ENCODE assay signal across 28 mouse cellular contexts in genomic region chr1:180178340-180178739, GRCm38 (mm10). TPM values are rescaled to one million over a fixed set of nuclear protein-coding genes. Genes with fewer than 3 reads are reported as not detected.
A peak's percentile ranks its signal among the peaks of the same experiment; 100 is the strongest.
DNase-seq lines count a peak whose midpoint lies in the region; ATAC-seq and TF ChIP-seq lines count a peak whose summit lies in the region.
"Had no signal": no experiment of that assay in that cellular context is flagged by ENCODE, and none has a peak within 500 bp of the region (broad histone marks: within the 10 kb centered on the region; RNA-seq: fewer than 3 reads in every experiment).

No protein-coding gene starts in this region.

- no peak for TF ChIP-seq RAD21 in CH12.LX (IDR thresholded peaks at IDR 0.05; ENCODE audit: low read depth, low read length)

- no peak overlapping the region for H3K9ac ChIP-seq in kidney, embryonic 16.5 days (replicated peaks; ENCODE audit: low read length)
- no peak overlapping the region for H3K9ac ChIP-seq in CH12.LX (ENCODE audit: insufficient read depth, low read depth)
- H3K9ac ChIP-seq: embryonic facial prominence, embryonic 12.5 days; forebrain, embryonic 15.5 days; limb, embryonic 12.5 days; liver, embryonic 13.5 days; lung, embryonic 14.5 days; midbrain, embryonic 15.5 days; neural tube, embryonic 15.5 days had no signal

- no peak overlapping the region for H3K27ac ChIP-seq in kidney, embryonic 16.5 days (ENCODE audit: low read length)
- peak overlapping the region; percentile 1; the same call in 1 of the 2 replicates for H3K27ac ChIP-seq in CH12.LX (ENCODE audit: insufficient read depth, low read depth)
- H3K27ac ChIP-seq: embryonic facial prominence, embryonic 12.5 days; forebrain, embryonic 15.5 days; layer of hippocampus, adult 2 months; left cerebral cortex, adult 2 months; limb, embryonic 12.5 days; liver, embryonic 13.5 days; midbrain, embryonic 10.5 days; midbrain, embryonic 15.5 days; neural tube, embryonic 15.5 days had no signal

- in situ Hi-C loops in CH12.LX (cut with MboI; ENCODE audit: low pct_ligation_motif_present, low pct_unique_long_range_greater_than_20kb, low sequenced_read_pairs): loop anchor here (5.0 kb wide), 1 partner anchor 39 kb away; no protein-coding TSS in a partner anchor

- 91% methylated on average over 9 of the region's 9 CpGs for WGBS in kidney, embryonic 16.5 days

- DNase-seq in adrenal gland, postnatal 10 days: peak; percentile 12
- no peak for DNase-seq in adrenal gland, postnatal 36 days
- peak; percentile 6 for DNase-seq in gastrocnemius, postnatal 10 days
- DNase-seq in gastrocnemius, postnatal 36 days: no peak
- peak; percentile 51 for DNase-seq in kidney, postnatal 10 days
- DNase-seq in CH12.LX (ENCODE audit: extremely low read depth): no peak
- DNase-seq in spleen, postnatal 10 days (ENCODE audit: low spot score in 2 of 2): no peak
- DNase-seq: cerebellum, adult 11 months; embryo, embryonic 11 days; kidney, adult 8-10 months; liver, embryonic 13.5 days; lung, embryonic 14.5 days; retina, postnatal 1 day; right cerebral cortex, postnatal 25 days; spleen, adult 18-20 months; thymus, adult 2 months; thymus, postnatal 36 days had no signal

- H3K9me3 ChIP-seq in kidney, embryonic 16.5 days (ENCODE audit: low read length): no peaks in the 10 kb centered on the region
- H3K9me3 ChIP-seq in CH12.LX (replicated peaks; ENCODE audit: low read length): no peaks in the 10 kb centered on the region
- H3K9me3 ChIP-seq: embryonic facial prominence, embryonic 12.5 days; forebrain, embryonic 15.5 days; limb, embryonic 12.5 days; liver, embryonic 13.5 days; midbrain, embryonic 10.5 days; midbrain, embryonic 15.5 days; neural tube, embryonic 15.5 days had no signal

- dilution Hi-C loops in CH12.LX (cut with MboI; ENCODE audit: extremely low pct_ligation_motif_present, extremely low pct_unique_long_range_greater_than_20kb, low sequenced_read_pairs): no loop called here

- no peak for TF ChIP-seq CTCF in CH12.LX (conservative IDR thresholded peaks at IDR 0.05 in 1 of 2, IDR thresholded peaks at IDR 0.05 in 1 of 2; ENCODE audit: low read depth in 2 of 2, low read length in 2 of 2)

- no peaks in the 10 kb centered on the region for H3K27me3 ChIP-seq in kidney, embryonic 16.5 days (ENCODE audit: insufficient read depth, low read length)
- no peaks in the 10 kb centered on the region for H3K27me3 ChIP-seq in CH12.LX (replicated peaks)
- H3K27me3 ChIP-seq: embryonic facial prominence, embryonic 12.5 days; forebrain, embryonic 15.5 days; limb, embryonic 12.5 days; liver, embryonic 13.5 days; midbrain, embryonic 15.5 days; neural tube, embryonic 15.5 days; Patski had no signal

- no peak overlapping the region for H3K4me3 ChIP-seq in kidney, embryonic 16.5 days (ENCODE audit: low read length)
- no peak overlapping the region for H3K4me3 ChIP-seq in CH12.LX (replicated peaks in 1 of 3; ENCODE audit: low read depth in 2 of 3, low read length in 2 of 3, poor library complexity in 1 of 3)
- H3K4me3 ChIP-seq: embryonic facial prominence, embryonic 12.5 days; forebrain, embryonic 15.5 days; layer of hippocampus, adult 2 months; left cerebral cortex, adult 2 months; limb, embryonic 12.5 days; liver, embryonic 13.5 days; midbrain, embryonic 10.5 days; midbrain, embryonic 15.5 days; neural tube, embryonic 15.5 days had no signal

- intact Hi-C loops in gastrocnemius, postnatal 36 days (cut with DNase I): no loop called here

- peaks cover 49% of the 10 kb centered on the region for H3K79me2 ChIP-seq in CH12.LX (replicated peaks; ENCODE audit: control insufficient read depth, extremely low read depth, insufficient read depth, poor library complexity, severe bottlenecking)

- no peaks in the 10 kb centered on the region for H3K36me3 ChIP-seq in kidney, embryonic 16.5 days (ENCODE audit: insufficient read depth, low read length)
- peaks cover 85 to 98% of the 10 kb centered on the region in 2 experiments for H3K36me3 ChIP-seq in CH12.LX (replicated peaks in 1 of 2; ENCODE audit: control insufficient read depth in 1 of 2, insufficient read depth in 1 of 2, low read length in 1 of 2)
- H3K36me3 ChIP-seq: embryonic facial prominence, embryonic 12.5 days; forebrain, embryonic 15.5 days; limb, embryonic 12.5 days; midbrain, embryonic 10.5 days; midbrain, embryonic 15.5 days; neural tube, embryonic 15.5 days had no signal

- no peak for TF ChIP-seq EP300 in CH12.LX (IDR thresholded peaks at IDR 0.05; ENCODE audit: low read length)

- H3K4me1 ChIP-seq in kidney, embryonic 16.5 days (ENCODE audit: insufficient read depth, low read length): 0 out of 2 replicates have a peak, but pooled peaks cover 7% of the 10 kb centered on the region
- H3K4me1 ChIP-seq in CH12.LX (ENCODE audit: control insufficient read depth in 1 of 2, insufficient read depth in 2 of 2): peaks cover 30 to 78% of the 10 kb centered on the region in 2 experiments
- H3K4me1 ChIP-seq: embryonic facial prominence, embryonic 12.5 days; forebrain, embryonic 15.5 days; limb, embryonic 12.5 days; midbrain, embryonic 10.5 days; midbrain, embryonic 15.5 days; neural tube, embryonic 15.5 days had no signal

- ATAC-seq in kidney, embryonic 16.5 days (ENCODE audit: low FRiP score, low TSS enrichment): no peak
- ATAC-seq: forebrain, embryonic 15.5 days; hindbrain, embryonic 16.5 days; midbrain, embryonic 15.5 days; Patski had no signal

- TF ChIP-seq POLR2A in CH12.LX (IDR thresholded peaks at IDR 0.05; ENCODE audit: low read depth, low read length): no peak

- H3K4me2 ChIP-seq in kidney, embryonic 16.5 days (replicated peaks; ENCODE audit: low read depth, low read length): no peak overlapping the region
- H3K4me2 ChIP-seq in CH12.LX (ENCODE audit: insufficient read depth, low read depth, poor library complexity, severe bottlenecking): no peak overlapping the region
- H3K4me2 ChIP-seq: embryonic facial prominence, embryonic 12.5 days; forebrain, embryonic 15.5 days; limb, embryonic 12.5 days; liver, embryonic 13.5 days; lung, embryonic 14.5 days; midbrain, embryonic 15.5 days; neural tube, embryonic 15.5 days had no signal

TF ChIP-seq in CH12.LX, 34 proteins besides CTCF, POLR2A, EP300 and RAD21:
- TF ChIP-seq ELF1 (IDR thresholded peaks at IDR 0.05; ENCODE audit: low read depth, low read length): no peak
- no peak for TF ChIP-seq SMC3 (IDR thresholded peaks at IDR 0.05; ENCODE audit: low read depth, low read length)
- TF ChIP-seq UBTF (IDR thresholded peaks at IDR 0.05; ENCODE audit: low read depth, low read length): no peak
- no peak for TF ChIP-seq NRF1 (IDR thresholded peaks at IDR 0.05; ENCODE audit: low read depth, low read length)
- TF ChIP-seq MAZ (IDR thresholded peaks at IDR 0.05; ENCODE audit: low read depth, low read length): no peak
- TF ChIP-seq TCF12 (IDR thresholded peaks at IDR 0.05; ENCODE audit: low read depth, low read length): no peak
- no peak for TF ChIP-seq HCFC1 (IDR thresholded peaks at IDR 0.05; ENCODE audit: low read depth, low read length)
- TF ChIP-seq CHD1 (IDR thresholded peaks at IDR 0.05; ENCODE audit: low read depth, low read length): no peak
- TF ChIP-seq ETS1 (conservative IDR thresholded peaks at IDR 0.05; ENCODE audit: low read depth, low read length): no peak
- no peak for TF ChIP-seq GABPA (IDR thresholded peaks at IDR 0.05; ENCODE audit: insufficient replicate concordance, low read depth, low read length)
- TF ChIP-seq ZC3H11A (IDR thresholded peaks at IDR 0.05; ENCODE audit: low read depth, low read length): no peak
- no peak for TF ChIP-seq MAX (IDR thresholded peaks at IDR 0.05; ENCODE audit: low read length)
- TF ChIP-seq JUN (IDR thresholded peaks at IDR 0.05; ENCODE audit: insufficient read depth, low read depth, low read length): no peak
- TF ChIP-seq MAFK (IDR thresholded peaks at IDR 0.05; ENCODE audit: insufficient replicate concordance, low read length): no peak
- no peak for TF ChIP-seq JUND (conservative IDR thresholded peaks at IDR 0.05; ENCODE audit: low read depth, low read length)
- TF ChIP-seq BHLHE40 (IDR thresholded peaks at IDR 0.05; ENCODE audit: low read depth, low read length): no peak

RNA-seq across cellular contexts. Expression of gene Coq8a, which starts 21.1 kb away (rescaled TPM):
- 1,000 to 10,000 TPM; 1,138 to 1,532 TPM for total RNA-seq in adrenal gland, postnatal 10 days (2021)
- total RNA-seq in adrenal gland, postnatal 36 days (2021): 100 to 1,000 TPM; 284 to 434 TPM
- 100 to 1,000 TPM; 324 to 400 TPM for total RNA-seq in gastrocnemius, postnatal 10 days (2021)
- 1,000 to 10,000 TPM in 1 of 2 experiments, 100 to 1,000 TPM in 1; 793 to 1,026 TPM for total RNA-seq in gastrocnemius, postnatal 36 days (2021)
- polyA plus RNA-seq in kidney, embryonic 16.5 days (2015; fragmentation: Nextera tagmentation; extraction: Ambion mirVana): 17.7 and 21.8 TPM in 2 replicates
- 74.0 and 88.1 TPM in 2 replicates for total RNA-seq in CH12.LX (2012; rRNA removed)
- total RNA-seq in CH12.LX (2014; rRNA removed): 73.4 and 84.6 TPM in 2 replicates
- polyA plus RNA-seq in CH12.LX (2012; ENCODE audit: insufficient read length, low read depth): 237 and 248 TPM in 2 replicates

Comparison
In these comparisons a context has a peak if more than half of its experiments do, and no peak if none do; other contexts are left out.
1. DNase-seq: peak in adrenal gland, postnatal 10 days (single experiment), gastrocnemius, postnatal 10 days (single experiment) and kidney, postnatal 10 days (single experiment); none in adrenal gland, postnatal 36 days (0 of 2), gastrocnemius, postnatal 36 days (0 of 2), CH12.LX (single experiment) and spleen, postnatal 10 days (0 of 2).